Mouse (Mus musculus): ENCODE data around the gene Pcbp2.

The Pcbp2 gene

DNA sequence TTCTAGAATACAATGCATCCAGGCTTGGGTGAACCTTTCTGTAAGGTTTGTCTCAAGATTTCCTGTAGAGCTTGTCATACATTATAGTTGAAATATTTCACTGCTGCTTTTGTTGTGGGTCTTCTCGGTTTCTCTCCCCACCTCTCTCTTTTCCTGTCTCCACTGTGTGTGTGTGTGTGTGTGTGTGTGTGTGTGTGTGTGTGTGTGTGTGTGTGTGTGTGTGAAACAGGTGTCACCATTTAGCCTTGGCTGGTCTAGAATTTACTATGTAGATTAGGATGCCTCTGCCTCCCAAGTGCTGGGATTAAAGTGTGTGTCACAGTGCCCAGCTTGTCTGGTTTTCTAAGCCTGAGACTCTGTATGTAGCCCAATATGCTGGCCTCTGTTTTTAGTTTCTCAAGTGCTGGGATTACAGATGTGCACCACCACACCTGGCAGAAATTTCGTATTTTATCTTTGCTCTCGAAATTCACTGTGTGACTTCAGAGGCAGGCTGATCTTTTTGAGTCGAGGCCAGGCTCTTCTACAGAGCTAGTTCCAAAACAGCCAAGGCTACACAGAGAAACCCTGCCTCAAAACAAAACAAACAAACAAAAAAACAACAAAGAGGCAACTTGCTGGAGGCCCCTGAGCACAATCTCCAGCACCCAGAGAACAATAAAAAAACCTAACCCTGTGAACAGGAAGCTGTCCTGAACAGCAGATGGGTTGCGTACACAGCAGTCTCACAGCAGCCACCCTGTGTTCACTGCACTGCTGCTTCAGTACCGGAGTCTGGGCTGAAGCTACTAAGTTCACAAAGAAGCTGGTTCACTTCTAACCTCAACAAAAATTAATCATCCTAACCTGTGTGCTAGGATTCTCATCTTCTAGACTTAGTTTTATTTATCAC lies 56.0 kb downstream of the Pcbp2 start:
- DNase-seq (ENCODE audit: low spot score) = no peak

DNA sequence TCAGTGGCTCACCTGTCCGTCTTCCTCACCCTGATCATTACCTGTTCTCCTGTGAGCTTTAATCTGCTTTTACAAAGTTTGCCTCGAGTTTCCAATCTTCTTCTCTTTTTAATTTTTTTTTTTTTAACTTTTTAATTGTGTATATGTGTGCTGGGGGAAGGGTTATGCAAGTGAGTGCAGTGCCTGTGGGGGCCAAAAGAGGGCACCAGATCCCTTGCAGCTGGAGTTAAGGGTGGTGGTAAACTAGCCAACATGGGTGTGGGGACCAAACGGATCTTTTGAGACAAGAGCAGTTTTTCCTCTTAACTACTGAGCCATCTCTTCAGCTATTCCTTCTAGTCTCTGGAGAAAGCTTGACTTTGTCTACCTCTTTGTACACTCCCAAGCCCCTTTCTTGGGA lies 57.6 kb downstream of the Pcbp2 start:
- DNase-seq (ENCODE audit: low spot score) = no peak

DNA sequence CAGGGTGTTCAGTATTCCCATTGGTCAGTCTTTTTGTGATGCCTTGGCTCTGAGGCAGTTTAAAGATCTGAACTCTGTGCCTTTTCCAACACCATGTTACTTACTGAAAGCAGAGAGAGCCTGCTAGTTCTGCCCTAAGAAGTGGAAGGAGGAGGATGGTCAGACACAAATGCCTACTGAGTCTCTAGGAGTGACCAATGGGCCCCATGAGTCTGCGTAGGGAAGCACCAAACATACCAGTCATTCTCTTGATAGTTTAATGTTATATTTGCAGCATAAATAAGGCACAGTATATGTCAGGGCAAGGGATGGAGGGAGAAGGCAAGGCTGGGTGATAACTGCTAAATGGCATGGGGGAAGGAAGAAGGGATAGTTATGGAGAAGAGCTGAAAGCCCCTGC lies 58.1 kb downstream of the Pcbp2 start:
- no peak for DNase-seq (ENCODE audit: low spot score)

DNA sequence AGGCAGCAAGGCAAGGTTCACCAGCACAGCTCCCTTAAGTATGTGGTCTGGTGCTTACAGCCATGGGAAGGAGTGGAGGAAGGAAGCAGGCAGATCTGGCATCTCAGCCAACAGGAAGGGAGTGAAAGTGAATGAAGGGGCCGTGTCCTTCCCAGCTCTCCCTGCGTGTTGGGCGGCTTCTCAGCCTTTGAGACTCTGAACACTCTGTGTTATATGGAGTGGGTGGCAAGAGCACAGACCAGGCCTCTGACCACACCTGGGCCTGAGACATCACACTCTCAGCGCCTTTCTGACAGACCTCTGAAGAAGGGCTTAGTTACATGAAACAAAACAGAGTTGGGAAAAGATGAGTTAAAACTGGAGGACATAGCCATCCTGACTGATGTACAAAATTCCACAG lies 60.2 kb downstream of the Pcbp2 start:
- no peak for DNase-seq (ENCODE audit: low spot score)

DNA sequence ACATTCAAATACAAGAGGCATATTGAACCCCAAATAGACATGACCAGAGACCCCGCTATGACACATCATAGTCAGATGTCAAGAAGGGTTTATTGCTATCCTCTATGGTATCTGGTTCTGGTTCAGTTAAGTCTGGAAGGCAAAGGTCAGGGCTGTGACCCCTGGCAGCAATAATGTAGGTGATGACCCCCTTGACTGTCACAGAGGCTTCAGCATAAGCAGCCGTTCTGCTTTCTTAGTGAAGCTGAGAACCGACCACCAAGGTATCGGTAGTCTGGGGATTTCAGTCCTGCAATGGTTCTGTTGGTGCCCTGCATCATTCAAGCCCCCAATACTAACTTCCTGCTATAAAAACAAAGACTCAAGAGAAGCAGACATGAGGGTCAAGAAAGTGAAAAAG lies 61.2 kb downstream of the Pcbp2 start:
- no peak for DNase-seq (ENCODE audit: low spot score)

DNA sequence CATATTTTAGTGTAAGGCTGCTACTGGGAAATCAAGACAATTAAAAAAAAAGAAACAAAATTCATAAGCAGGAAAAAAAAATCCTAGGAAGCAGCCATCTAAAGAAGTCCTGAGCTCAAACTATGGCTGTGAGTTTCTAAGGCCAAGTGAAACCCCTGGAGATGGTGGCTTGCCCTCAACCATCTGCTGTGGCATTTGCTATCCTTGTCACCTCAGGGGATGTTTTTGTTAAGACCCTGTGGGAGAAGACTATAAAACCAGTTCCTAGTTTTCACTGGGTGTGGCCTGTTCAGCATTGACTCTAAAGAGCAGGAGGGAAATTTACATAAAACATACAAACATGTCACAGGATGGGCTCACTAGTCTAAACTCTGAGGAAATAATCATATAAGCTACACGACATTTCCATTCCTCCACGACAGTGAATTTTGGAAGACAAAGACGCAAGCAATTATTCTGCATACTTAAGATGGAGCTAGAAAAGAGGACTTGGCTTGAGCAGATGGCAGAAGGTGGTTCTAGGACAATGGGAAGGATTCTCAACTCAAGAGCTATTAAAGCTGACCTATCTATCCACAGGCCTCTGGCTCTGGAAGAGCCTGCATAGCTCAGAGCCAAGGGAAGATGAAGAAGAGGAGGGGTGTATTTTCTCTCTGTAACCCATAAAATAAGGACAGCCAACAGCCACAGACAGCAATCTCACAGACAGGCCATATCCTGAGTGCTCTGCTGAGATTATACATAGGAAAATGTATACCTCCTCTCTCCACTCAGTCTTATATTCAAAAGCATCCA lies 62.0 kb downstream of the Pcbp2 start:
- DNase-seq (ENCODE audit: low spot score) = no peak

DNA sequence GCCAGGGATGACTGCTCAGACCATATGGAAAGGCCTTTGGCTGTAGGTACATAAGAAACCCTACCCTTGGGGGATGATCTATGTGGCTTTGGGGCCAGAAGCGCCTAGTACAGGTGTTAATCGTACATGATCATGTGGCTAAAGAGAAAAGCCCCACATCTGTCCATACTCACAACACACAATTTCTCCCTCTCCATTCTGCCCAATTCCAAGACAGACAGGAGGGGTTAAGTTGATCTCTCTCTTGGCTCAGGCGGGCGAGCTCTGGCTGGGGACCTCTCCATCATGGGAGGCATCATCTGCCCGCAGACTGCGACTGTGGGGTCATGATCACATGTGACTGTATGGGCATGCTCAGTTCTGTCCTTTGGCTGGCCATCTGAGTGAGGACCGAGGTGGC lies 63.6 kb downstream of the Pcbp2 start:
- DNase-seq (ENCODE audit: low spot score) = no peak

DNA sequence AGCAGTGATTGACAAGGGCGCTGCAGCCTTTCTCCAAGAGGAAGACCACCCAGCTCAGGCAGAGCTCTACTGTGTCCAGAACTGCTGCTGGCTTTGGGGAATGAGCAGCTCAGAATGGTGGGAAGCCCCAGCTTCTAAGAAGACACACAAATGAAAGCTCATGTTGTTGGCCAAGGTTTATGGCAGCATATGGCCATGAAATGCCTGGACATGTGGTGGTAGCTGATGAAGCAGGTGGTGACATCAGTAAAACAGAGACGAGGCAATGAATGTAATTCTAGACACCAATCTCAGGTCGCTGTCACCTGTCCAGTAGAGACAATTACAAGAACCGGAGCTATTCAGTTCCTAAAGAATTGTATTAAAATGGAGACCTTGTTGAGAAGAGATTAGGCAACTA lies 74.5 kb downstream of the Pcbp2 start:
- DNase-seq (ENCODE audit: low spot score) = no peak

DNA sequence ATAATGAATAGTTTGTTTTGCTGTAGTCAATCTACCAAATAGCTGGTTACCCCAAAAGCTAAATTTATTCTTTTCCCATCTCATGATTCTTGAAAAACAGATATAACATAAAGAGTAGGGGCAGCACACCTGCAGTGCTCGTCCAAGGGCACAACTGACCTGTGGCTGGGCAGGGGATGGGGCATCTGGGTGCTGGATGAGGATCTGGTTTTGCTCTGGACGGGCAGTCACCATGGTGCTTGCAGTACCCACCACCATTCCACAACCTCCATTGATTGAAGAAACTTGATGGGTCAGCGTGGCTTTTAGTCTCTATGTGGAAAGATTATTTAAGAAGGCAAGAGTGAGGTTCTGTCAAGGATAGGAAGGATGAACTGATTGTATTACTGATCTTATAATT lies 75.9 kb downstream of the Pcbp2 start:
- DNase-seq (ENCODE audit: low spot score) = no peak

DNA sequence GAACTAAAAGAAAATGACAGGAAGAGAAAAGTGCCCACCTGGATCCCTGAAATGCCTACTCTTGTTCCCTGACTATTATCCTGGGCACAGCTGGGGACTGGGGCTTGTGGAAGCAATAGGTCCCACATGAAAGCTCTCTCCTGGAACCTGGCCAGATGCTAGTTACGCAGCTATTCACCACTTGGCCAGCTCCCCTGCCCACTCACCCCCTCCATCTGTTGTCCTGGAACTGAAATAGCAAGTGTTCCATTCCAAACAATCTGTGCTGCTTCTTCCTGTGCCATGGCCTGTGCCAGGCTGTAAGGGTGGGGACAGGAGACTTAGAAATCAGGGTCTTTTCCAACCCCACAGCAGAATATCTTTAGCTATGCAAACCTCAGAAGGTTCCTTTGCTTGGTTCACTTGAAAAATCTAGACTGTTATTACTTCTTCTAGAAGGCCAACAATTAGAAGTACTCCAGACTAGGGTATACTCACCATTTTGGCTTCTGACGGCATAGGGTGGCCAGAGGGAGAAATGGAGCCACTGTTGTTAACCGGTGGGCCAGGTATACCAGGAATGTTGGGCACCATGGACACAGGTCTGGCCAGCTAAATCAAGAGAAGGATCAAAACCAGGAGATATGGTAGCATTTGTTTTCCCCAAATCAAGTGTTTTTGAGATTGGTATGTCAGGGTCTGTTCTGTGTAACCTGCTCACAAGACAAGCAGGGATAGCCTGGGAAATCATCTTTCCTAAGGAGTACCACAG lies 76.5 kb downstream of the Pcbp2 start:
- DNase-seq (ENCODE audit: low spot score) = no peak

DNA sequence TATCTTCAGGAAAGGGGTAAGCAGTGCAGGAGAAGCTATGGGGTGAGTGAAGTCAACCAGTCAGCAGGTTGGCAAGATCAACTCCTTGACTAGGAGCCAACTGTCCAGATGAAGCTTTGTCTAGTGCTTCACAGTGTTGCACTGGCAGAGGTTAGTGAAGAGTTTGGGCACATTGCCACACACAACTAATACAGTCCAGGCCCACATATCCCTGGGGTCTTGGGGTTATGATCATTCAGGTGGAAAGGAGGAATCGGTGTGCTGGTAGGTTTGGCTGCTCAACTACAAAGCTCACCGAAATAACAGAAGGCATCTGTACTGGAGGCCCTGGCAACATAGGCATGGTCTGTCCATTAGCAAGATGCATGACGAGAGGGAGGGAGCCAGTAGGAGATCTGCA lies 77.1 kb downstream of the Pcbp2 start:
- DNase-seq (ENCODE audit: low spot score) = no peak
